Comparison of ENCODE assay signal across 15 mouse cellular contexts in genomic region chr11:61532820-61533219, GRCm38 (mm10). TPM values are rescaled to one million over a fixed set of nuclear protein-coding genes. Genes with fewer than 3 reads are reported as not detected.
DNase-seq lines count a peak whose midpoint lies in the region; ATAC-seq and TF ChIP-seq lines count a peak whose summit lies in the region.
"Had no signal": no experiment of that assay in that cellular context is flagged by ENCODE, and none has a peak within 500 bp of the region (broad histone marks: within the 10 kb centered on the region; RNA-seq: fewer than 3 reads in every experiment).

No protein-coding gene starts in this region.

- no peak for ATAC-seq in intestine, embryonic 15.5 days
- ATAC-seq: intestine, embryonic 16.5 days had no signal

- H3K36me3 ChIP-seq in intestine, embryonic 15.5 days, result peaks cover 5% of the 10 kb centered on the region; the same call in 1 of the 2 replicates
- H3K36me3 ChIP-seq in thymus, adult 2 months (ENCODE audit: control insufficient read depth, insufficient read depth, low read length), result no peaks in the 10 kb centered on the region
- H3K36me3 ChIP-seq: liver, embryonic 13.5 days had no signal

- H3K4me3 ChIP-seq in gastrocnemius, adult 2 months, result no peak overlapping the region
- H3K4me3 ChIP-seq in cortical plate, adult 2 months (ENCODE audit: insufficient read depth, low read length), result no peak overlapping the region
- no peak overlapping the region for H3K4me3 ChIP-seq in intestine, embryonic 15.5 days (replicated peaks)
- H3K4me3 ChIP-seq in thymus, adult 2 months (ENCODE audit: control insufficient read depth, insufficient read depth, low read length), result no peak overlapping the region
- H3K4me3 ChIP-seq: liver, embryonic 13.5 days; megakaryocyte, embryonic 14.5 days had no signal

- intact Hi-C loops in gastrocnemius, adult 2 months (cut with DNase I), result no loop called here
- intact Hi-C loops in left cerebral cortex, postnatal 10 days (cut with DNase I), result no loop called here

- no peaks in the 10 kb centered on the region for H3K27me3 ChIP-seq in intestine, embryonic 15.5 days (replicated peaks)
- no peaks in the 10 kb centered on the region for H3K27me3 ChIP-seq in thymus, adult 2 months (ENCODE audit: control insufficient read depth, insufficient read depth, low read length)

- no peak overlapping the region for H3K4me2 ChIP-seq in intestine, embryonic 15.5 days (replicated peaks)
- H3K4me2 ChIP-seq: liver, embryonic 13.5 days had no signal

- peaks cover 13% of the 10 kb centered on the region for H3K4me1 ChIP-seq in cortical plate, adult 2 months (ENCODE audit: control insufficient read depth, insufficient read depth, low read length)
- H3K4me1 ChIP-seq in intestine, embryonic 15.5 days (replicated peaks), result no peaks in the 10 kb centered on the region; the same call in 1 of the 2 replicates
- H3K4me1 ChIP-seq in thymus, adult 2 months (replicated peaks; ENCODE audit: control insufficient read depth, insufficient read depth, low read length), result no peaks in the 10 kb centered on the region
- H3K4me1 ChIP-seq: liver, embryonic 13.5 days; megakaryocyte, embryonic 14.5 days had no signal

- no peak overlapping the region for H3K9ac ChIP-seq in intestine, embryonic 15.5 days
- H3K9ac ChIP-seq: liver, embryonic 13.5 days had no signal

- H3K27ac ChIP-seq in gastrocnemius, adult 2 months, result peak overlapping the region; percentile 77
- peak overlapping the region; percentile 72 for H3K27ac ChIP-seq in cortical plate, adult 2 months (ENCODE audit: insufficient read depth, low read length)
- no peak overlapping the region for H3K27ac ChIP-seq in intestine, embryonic 15.5 days
- H3K27ac ChIP-seq in thymus, adult 2 months (ENCODE audit: control insufficient read depth, insufficient read depth, low read length), result no peak overlapping the region
- H3K27ac ChIP-seq: liver, embryonic 13.5 days had no signal

- 89% methylated on average over 2 of the region's 2 CpGs for WGBS in intestine, embryonic 15.5 days
- 79% methylated on average over 2 of the region's 2 CpGs for WGBS in thymus, adult 2 months

- TF ChIP-seq CTCF in gastrocnemius, adult 2 months (IDR thresholded peaks at IDR 0.05), result no peak
- no peak for TF ChIP-seq CTCF in cortical plate, adult 2 months (IDR thresholded peaks at IDR 0.05; ENCODE audit: extremely low read depth, insufficient read depth, low read length)
- TF ChIP-seq CTCF in thymus, adult 2 months (IDR thresholded peaks at IDR 0.05; ENCODE audit: borderline replicate concordance, control insufficient read depth, extremely low read depth, insufficient read depth, low read length, poor library complexity), result no peak

- DNase-seq in gastrocnemius, adult 2 months, result no peak
- no peak for DNase-seq in gastrocnemius, adult 8-10 months (ENCODE audit: low spot score in 2 of 2)
- DNase-seq in 3T3-L1 (ENCODE audit: low read depth, low spot score), result peak; percentile 61
- peak; percentile 41 for DNase-seq in kidney, postnatal 10 days
- no peak for DNase-seq in thymus, adult 2 months
- no peak for DNase-seq in left cerebral cortex, postnatal 10 days (ENCODE audit: extremely low spot score in 1 of 2, low spot score in 2 of 2)
- DNase-seq: liver, embryonic 13.5 days; thymus, postnatal 14 days had no signal

- H3K9me3 ChIP-seq in intestine, embryonic 15.5 days, result no peaks in the 10 kb centered on the region
- H3K9me3 ChIP-seq: G1E; liver, embryonic 13.5 days; megakaryocyte, embryonic 14.5 days had no signal

- no peak for TF ChIP-seq POLR2A in cortical plate, adult 2 months (IDR thresholded peaks at IDR 0.05; ENCODE audit: extremely low read depth, insufficient read depth, low read length)
- TF ChIP-seq POLR2A in thymus, adult 2 months (IDR thresholded peaks at IDR 0.05; ENCODE audit: control insufficient read depth, extremely low read depth, insufficient read depth, low read length, poor library complexity), result no peak

RNA-seq across cellular contexts. Expression of gene B9d1, which starts 27.9 kb away (rescaled TPM):
- 1 to 10 TPM; 3.4 to 7.0 TPM for total RNA-seq in gastrocnemius, adult 2 months (2021)
- total RNA-seq in gastrocnemius, adult 8-10 months (2022), result 1 to 10 TPM; 2.9 to 7.2 (median 4.7) TPM
- polyA plus RNA-seq in cortical plate, adult 2 months (2012; rRNA removed), result 50.0 and 50.2 TPM in 2 replicates
- polyA plus RNA-seq in intestine, embryonic 15.5 days (2015; fragmentation: Nextera tagmentation; extraction: Ambion mirVana), result 20.9 and 24.3 TPM in 2 replicates
- 11.6 and 16.0 TPM in 2 replicates for polyA plus RNA-seq in thymus, adult 2 months (2012; rRNA removed)
- total RNA-seq in left cerebral cortex, postnatal 10 days (2021), result 10 to 100 TPM; 35.8 to 36.8 TPM
- total RNA-seq: granulocyte monocyte progenitor cell, adult 5-6 weeks had no signal

RNA-seq across cellular contexts. Expression of gene Mapk7, which starts 38.6 kb away (rescaled TPM):
- total RNA-seq in gastrocnemius, adult 2 months (2021), result 1 to 10 TPM; 2.7 to 2.9 TPM
- total RNA-seq in gastrocnemius, adult 8-10 months (2022), result 1 to 10 TPM; 2.0 to 4.6 (median 2.3) TPM
- 32.2 and 36.7 TPM in 2 replicates for polyA plus RNA-seq in cortical plate, adult 2 months (2012; rRNA removed)
- 36.3 and 38.8 TPM in 2 replicates for polyA plus RNA-seq in intestine, embryonic 15.5 days (2015; fragmentation: Nextera tagmentation; extraction: Ambion mirVana)
- polyA plus RNA-seq in thymus, adult 2 months (2012; rRNA removed), result 63.8 and 71.8 TPM in 2 replicates
- total RNA-seq in left cerebral cortex, postnatal 10 days (2021), result 10 to 100 TPM; 41.2 to 41.8 TPM

RNA-seq across cellular contexts. Expression of gene Epn2, which starts 46.7 kb away (rescaled TPM):
- 10 to 100 TPM; 19.7 to 24.7 TPM for total RNA-seq in gastrocnemius, adult 2 months (2021)
- total RNA-seq in gastrocnemius, adult 8-10 months (2022), result 10 to 100 TPM; 18.3 to 23.2 (median 21.5) TPM
- 107 and 108 TPM in 2 replicates for polyA plus RNA-seq in cortical plate, adult 2 months (2012; rRNA removed)
- 13.1 and 19.4 TPM in 2 replicates for polyA plus RNA-seq in intestine, embryonic 15.5 days (2015; fragmentation: Nextera tagmentation; extraction: Ambion mirVana)
- 5.7 and 7.3 TPM in 2 replicates for polyA plus RNA-seq in thymus, adult 2 months (2012; rRNA removed)
- total RNA-seq in left cerebral cortex, postnatal 10 days (2021), result 10 to 100 TPM; 97.6 to 99.1 TPM
- total RNA-seq: granulocyte monocyte progenitor cell, adult 5-6 weeks had no signal

RNA-seq across cellular contexts. Expression of gene Mfap4, which starts 47.6 kb away (rescaled TPM):
- 10 to 100 TPM in 1 of 2 experiments, 1 to 10 TPM in 1; 6.9 to 36.6 TPM for total RNA-seq in gastrocnemius, adult 2 months (2021)
- 1 to 10 TPM; 3.1 to 7.2 (median 4.4) TPM for total RNA-seq in gastrocnemius, adult 8-10 months (2022)
- polyA plus RNA-seq in cortical plate, adult 2 months (2012; rRNA removed), result 3.2 and 4.6 TPM in 2 replicates
- 210 and 213 TPM in 2 replicates for polyA plus RNA-seq in intestine, embryonic 15.5 days (2015; fragmentation: Nextera tagmentation; extraction: Ambion mirVana)
- 20.0 and 21.9 TPM in 2 replicates for polyA plus RNA-seq in thymus, adult 2 months (2012; rRNA removed)
- 1 to 10 TPM; 7.6 TPM for total RNA-seq in left cerebral cortex, postnatal 10 days (2021)
- total RNA-seq: granulocyte monocyte progenitor cell, adult 5-6 weeks had no signal
- polyA plus RNA-seq: C2C12, G1E had no signal

Comparison
In these comparisons a context has a peak if more than half of its experiments do, and no peak if none do; other contexts are left out.
1. DNase-seq: peak in 3T3-L1 (single experiment) and kidney, postnatal 10 days (single experiment); none in gastrocnemius, adult 2 months (single experiment), gastrocnemius, adult 8-10 months (0 of 2), thymus, adult 2 months (single experiment) and left cerebral cortex, postnatal 10 days (0 of 2).
2. H3K27ac ChIP-seq: peak in gastrocnemius, adult 2 months (single experiment) and cortical plate, adult 2 months (single experiment); none in intestine, embryonic 15.5 days (single experiment) and thymus, adult 2 months (single experiment).
3. RNA of gene B9d1, which starts 27.9 kb away (total RNA-seq): 35.8 to 36.8 TPM in left cerebral cortex, postnatal 10 days; 3.4 to 7.0 TPM in gastrocnemius, adult 2 months and 2.9 to 7.2 TPM in gastrocnemius, adult 8-10 months; every median in the first group is over 4 times any median in the second.
4. RNA of gene Mapk7, which starts 38.6 kb away (total RNA-seq): 41.2 to 41.8 TPM in left cerebral cortex, postnatal 10 days; 2.7 to 2.9 TPM in gastrocnemius, adult 2 months and 2.0 to 4.6 TPM in gastrocnemius, adult 8-10 months; every median in the first group is over 4 times any median in the second.